Mouse (Mus musculus): ENCODE results near the gene Gm49378. TPM values are rescaled to one million over a fixed set of nuclear protein-coding genes. Genes with fewer than 3 reads are reported as not detected.

The Gm49378 gene
- polyA plus RNA-seq, 1 experiment, result 3.0 TPM

DNA sequence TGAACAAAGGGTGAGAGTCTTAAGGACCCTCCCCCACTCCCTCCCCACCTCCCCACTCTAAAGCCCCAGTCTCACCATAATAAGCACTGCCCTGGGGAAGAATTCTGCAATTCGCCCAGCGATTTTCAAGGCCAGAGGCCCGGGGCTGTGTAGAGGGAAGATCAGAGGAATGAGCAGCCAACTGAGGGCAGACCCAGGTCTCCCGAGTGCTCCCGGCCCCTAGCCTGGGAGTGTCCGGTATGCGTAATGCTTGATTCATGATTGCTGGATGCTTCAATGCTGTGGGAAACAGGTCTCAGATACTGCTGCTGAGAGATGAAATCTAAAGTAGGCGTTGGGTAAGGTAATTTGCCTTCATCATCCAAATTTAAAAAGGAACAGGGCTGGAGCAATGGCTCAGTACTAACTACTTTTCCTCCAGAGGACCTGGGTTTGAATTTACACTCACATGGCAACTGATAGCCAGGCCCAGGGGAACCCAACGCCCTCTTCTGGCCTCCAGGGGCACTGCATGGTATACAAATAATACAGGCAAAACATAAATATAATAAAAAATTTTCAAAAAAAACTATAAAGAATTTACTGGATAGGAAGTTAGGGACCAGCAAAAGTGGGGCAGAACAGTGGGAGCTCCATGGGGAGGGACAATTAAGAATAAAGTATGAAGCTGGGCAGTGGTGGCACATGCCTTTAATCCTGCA lies 55.6 kb downstream of the Gm49378 start:
- peak; percentile 56 for TF ChIP-seq CTCF (IDR thresholded peaks at IDR 0.05; ENCODE audit: low read depth, low read length)
- no peak for TF ChIP-seq POLR2A (IDR thresholded peaks at IDR 0.05; ENCODE audit: borderline replicate concordance, low read depth, low read length)
- peaks cover 24% of the 10 kb centered on the region for H3K4me1 ChIP-seq (ENCODE audit: control insufficient read depth, insufficient read depth, low read length)
- no peak overlapping the region for H3K27ac ChIP-seq (ENCODE audit: insufficient read depth, low read depth, low read length)
- no peak overlapping the region for H3K4me3 ChIP-seq (ENCODE audit: insufficient read depth, low read length)

DNA sequence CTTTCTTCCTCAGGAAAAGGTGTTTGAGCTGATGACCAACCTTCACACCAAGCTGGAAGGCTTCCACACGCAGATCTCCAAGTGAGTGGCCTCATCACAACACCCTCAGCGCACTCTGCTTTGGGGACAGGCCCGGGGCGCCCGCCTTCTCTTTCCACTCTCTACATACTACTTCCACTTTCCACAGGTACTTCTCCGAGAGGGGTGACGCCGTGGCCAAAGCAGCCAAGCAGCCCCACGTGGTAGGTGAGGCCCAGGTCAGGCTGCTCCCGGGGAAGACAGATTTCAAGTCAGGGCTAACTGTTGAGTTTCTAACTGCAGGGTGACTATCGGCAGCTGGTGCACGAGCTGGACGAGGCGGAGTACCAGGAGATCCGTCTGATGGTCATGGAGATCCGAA lies 57.0 kb downstream of the Gm49378 start:
- Histone ChIP-seq H3K4me1 (ENCODE audit: control insufficient read depth, insufficient read depth, low read length) (peaks cover 21% of the 10 kb centered on the region), H3K27ac (ENCODE audit: insufficient read depth, low read depth, low read length) (no peak overlapping the region), H3K4me3 (ENCODE audit: insufficient read depth, low read length) (no peak overlapping the region)
- TF ChIP-seq POLR2A (IDR thresholded peaks at IDR 0.05; ENCODE audit: borderline replicate concordance, low read depth, low read length) (no peak), CTCF (IDR thresholded peaks at IDR 0.05; ENCODE audit: low read depth, low read length) (no peak)

DNA sequence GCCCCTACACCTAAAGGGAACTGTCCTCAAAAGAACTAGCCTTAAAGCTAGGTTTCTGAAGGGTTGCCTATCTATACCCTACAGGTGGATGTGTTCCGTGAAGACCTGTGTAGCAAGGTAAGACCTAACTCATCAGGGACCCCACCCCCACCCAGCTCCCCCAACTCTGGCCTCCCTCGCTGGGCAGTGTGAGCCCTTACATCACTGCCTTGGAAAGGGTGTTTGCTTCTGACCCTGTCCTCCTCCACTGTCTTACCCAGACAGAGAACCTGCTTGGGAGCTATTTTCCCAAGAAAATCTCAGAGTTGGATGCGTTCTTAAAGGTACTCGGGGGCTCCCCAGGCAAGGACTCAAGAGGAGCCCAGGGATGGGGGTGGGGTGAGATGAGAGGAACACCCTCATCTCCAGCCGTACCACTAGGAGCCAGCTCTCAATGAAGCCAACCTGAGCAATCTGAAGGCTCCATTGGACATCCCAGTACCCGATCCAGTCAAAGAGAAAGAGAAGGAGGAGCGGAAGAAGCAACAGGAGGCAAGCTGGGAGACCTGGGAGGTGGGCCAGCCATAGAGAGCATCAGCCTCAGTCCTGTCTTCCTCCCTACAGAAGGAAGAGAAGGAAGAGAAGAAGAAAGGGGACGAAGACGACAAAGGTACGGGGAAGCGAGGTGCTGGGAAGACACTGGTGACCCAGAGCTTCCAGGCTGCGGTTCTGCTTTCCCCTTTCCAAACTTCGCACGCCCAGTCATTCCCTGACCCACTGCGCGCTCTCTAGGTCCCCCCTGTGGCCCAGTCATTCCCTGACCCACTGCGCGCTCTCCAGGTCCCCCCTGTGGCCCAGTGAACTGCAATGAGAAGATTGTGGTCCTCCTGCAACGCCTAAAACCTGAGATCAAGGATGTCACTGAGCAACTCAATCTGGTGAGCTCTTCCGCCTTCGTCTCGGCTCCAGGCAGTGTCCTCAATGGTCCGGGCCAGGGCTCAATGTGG lies 57.9 kb downstream of the Gm49378 start:
- Histone ChIP-seq H3K27ac (ENCODE audit: insufficient read depth, low read depth, low read length) (no peak overlapping the region), H3K4me3 (ENCODE audit: insufficient read depth, low read length) (no peak overlapping the region), H3K4me1 (ENCODE audit: control insufficient read depth, insufficient read depth, low read length) (peaks cover 18% of the 10 kb centered on the region)
- no peak for TF ChIP-seq POLR2A (IDR thresholded peaks at IDR 0.05; ENCODE audit: borderline replicate concordance, low read depth, low read length)
- TF ChIP-seq CTCF (IDR thresholded peaks at IDR 0.05; ENCODE audit: low read depth, low read length), result no peak

Other genes with a start within 250 kb of the Gm49378 start
- 28.3 and 33.4 TPM in 2 replicates for gene Dhrs4, start 159.1 kb downstream of the Gm49378 start, polyA plus RNA-seq (2012; ENCODE audit: insufficient read depth, insufficient read length, missing spikeins)
- 0.43 TPM in 1 of 2 replicates, not detected in the other for gene Carmil3, start 147.2 kb downstream of the Gm49378 start, polyA plus RNA-seq (2012; ENCODE audit: insufficient read depth, insufficient read length, missing spikeins)
- not detected in 2 replicates for gene Cpne6, start 127.5 kb downstream of the Gm49378 start, polyA plus RNA-seq (2012; ENCODE audit: insufficient read depth, insufficient read length, missing spikeins)
- not detected in 2 replicates for gene Nrl, start 112.9 kb downstream of the Gm49378 start, polyA plus RNA-seq (2012; ENCODE audit: insufficient read depth, insufficient read length, missing spikeins)
- 34.7 and 38.6 TPM in 2 replicates for gene Pck2, start 97.6 kb downstream of the Gm49378 start, polyA plus RNA-seq (2012; ENCODE audit: insufficient read depth, insufficient read length, missing spikeins)
- gene Dcaf11, start 77.9 kb downstream of the Gm49378 start, polyA plus RNA-seq (2012; ENCODE audit: insufficient read depth, insufficient read length, missing spikeins), result 54.5 and 57.0 TPM in 2 replicates
- gene A730061H03Rik, start 77.5 kb downstream of the Gm49378 start, polyA plus RNA-seq (2012; ENCODE audit: insufficient read depth, insufficient read length, missing spikeins), result not detected in 2 replicates
- not detected in 2 replicates for gene Fitm1, start 62.3 kb downstream of the Gm49378 start, polyA plus RNA-seq (2012; ENCODE audit: insufficient read depth, insufficient read length, missing spikeins)
- 382 and 397 TPM in 2 replicates for gene Psme1, start 59.8 kb downstream of the Gm49378 start, polyA plus RNA-seq (2012; ENCODE audit: insufficient read depth, insufficient read length, missing spikeins)
- gene Emc9, start 52.6 kb downstream of the Gm49378 start, polyA plus RNA-seq (2012; ENCODE audit: insufficient read depth, insufficient read length, missing spikeins), result 19.3 and 21.9 TPM in 2 replicates
- gene Psme2, start 46.8 kb downstream of the Gm49378 start, polyA plus RNA-seq (2012; ENCODE audit: insufficient read depth, insufficient read length, missing spikeins), result 219 and 291 TPM in 2 replicates
- gene Rnf31, start 46.2 kb downstream of the Gm49378 start, polyA plus RNA-seq (2012; ENCODE audit: insufficient read depth, insufficient read length, missing spikeins), result 38.5 and 45.6 TPM in 2 replicates
- gene Irf9, start 34.3 kb downstream of the Gm49378 start, polyA plus RNA-seq (2012; ENCODE audit: insufficient read depth, insufficient read length, missing spikeins), result 74.7 and 77.7 TPM in 2 replicates
- gene Rec8, start 19.9 kb downstream of the Gm49378 start, polyA plus RNA-seq (2012; ENCODE audit: insufficient read depth, insufficient read length, missing spikeins), result 0.25 TPM in 1 of 2 replicates, not detected in the other
- 31.4 and 33.3 TPM in 2 replicates for gene Ipo4, start 1.9 kb downstream of the Gm49378 start, polyA plus RNA-seq (2012; ENCODE audit: insufficient read depth, insufficient read length, missing spikeins)
- gene Tm9sf1, start 5.9 kb upstream of the Gm49378 start, polyA plus RNA-seq (2012; ENCODE audit: insufficient read depth, insufficient read length, missing spikeins), result 61.9 and 64.9 TPM in 2 replicates
- 1.6 and 1.7 TPM in 2 replicates for gene Tssk4, start 12.3 kb upstream of the Gm49378 start, polyA plus RNA-seq (2012; ENCODE audit: insufficient read depth, insufficient read length, missing spikeins)
- 35.9 and 36.3 TPM in 2 replicates for gene Mdp1, start 22.6 kb upstream of the Gm49378 start, polyA plus RNA-seq (2012; ENCODE audit: insufficient read depth, insufficient read length, missing spikeins)
- 38.8 and 41.2 TPM in 2 replicates for gene Gmpr2, start 34.0 kb upstream of the Gm49378 start, polyA plus RNA-seq (2012; ENCODE audit: insufficient read depth, insufficient read length, missing spikeins)
- gene Nedd8, start 34.2 kb upstream of the Gm49378 start, polyA plus RNA-seq (2012; ENCODE audit: insufficient read depth, insufficient read length, missing spikeins), result 318 and 335 TPM in 2 replicates
- 18.0 and 19.5 TPM in 2 replicates for gene Tinf2, start 43.9 kb upstream of the Gm49378 start, polyA plus RNA-seq (2012; ENCODE audit: insufficient read depth, insufficient read length, missing spikeins)
- gene Tgm1, start 76.0 kb upstream of the Gm49378 start, polyA plus RNA-seq (2012; ENCODE audit: insufficient read depth, insufficient read length, missing spikeins), result 0.59 and 1.1 TPM in 2 replicates
- 28.2 and 29.4 TPM in 2 replicates for gene Rabggta, start 84.4 kb upstream of the Gm49378 start, polyA plus RNA-seq (2012; ENCODE audit: insufficient read depth, insufficient read length, missing spikeins)
- gene Dhrs1, start 107.8 kb upstream of the Gm49378 start, polyA plus RNA-seq (2012; ENCODE audit: insufficient read depth, insufficient read length, missing spikeins), result 117 and 120 TPM in 2 replicates
- gene Nop9, start 107.8 kb upstream of the Gm49378 start, polyA plus RNA-seq (2012; ENCODE audit: insufficient read depth, insufficient read length, missing spikeins), result 17.1 and 22.1 TPM in 2 replicates
- 0.67 TPM in 1 of 2 replicates, not detected in the other for gene Cideb, start 120.6 kb upstream of the Gm49378 start, polyA plus RNA-seq (2012; ENCODE audit: insufficient read depth, insufficient read length, missing spikeins)
- gene Ltb4r2, start 123.5 kb upstream of the Gm49378 start, polyA plus RNA-seq (2012; ENCODE audit: insufficient read depth, insufficient read length, missing spikeins), result 0.15 and 0.25 TPM in 2 replicates
- 1.5 and 1.7 TPM in 2 replicates for gene Ltb4r1, start 128.1 kb upstream of the Gm49378 start, polyA plus RNA-seq (2012; ENCODE audit: insufficient read depth, insufficient read length, missing spikeins)
- not detected in 2 replicates for gene Adcy4, start 146.2 kb upstream of the Gm49378 start, polyA plus RNA-seq (2012; ENCODE audit: insufficient read depth, insufficient read length, missing spikeins)
- 28.4 and 31.8 TPM in 2 replicates for gene Ripk3, start 151.0 kb upstream of the Gm49378 start, polyA plus RNA-seq (2012; ENCODE audit: insufficient read depth, insufficient read length, missing spikeins)
- 0.36 and 0.99 TPM in 2 replicates for gene Nfatc4, start 185.2 kb upstream of the Gm49378 start, polyA plus RNA-seq (2012; ENCODE audit: insufficient read depth, insufficient read length, missing spikeins)
- 2.3 and 3.2 TPM in 2 replicates for gene Nynrin, start 216.1 kb upstream of the Gm49378 start, polyA plus RNA-seq (2012; ENCODE audit: insufficient read depth, insufficient read length, missing spikeins)
- 0.16 TPM in 1 of 2 replicates, not detected in the other for gene Cbln3, start 246.5 kb upstream of the Gm49378 start, polyA plus RNA-seq (2012; ENCODE audit: insufficient read depth, insufficient read length, missing spikeins)
- 26.8 and 28.9 TPM in 2 replicates for gene Khnyn, start 247.1 kb upstream of the Gm49378 start, polyA plus RNA-seq (2012; ENCODE audit: insufficient read depth, insufficient read length, missing spikeins)

All from bone marrow macrophage, adult 2 months (primary cell).